Mouse (Mus musculus) gonadal fat pad, adult 2 months (tissue): ENCODE data around the gene Atg10. TPM values are rescaled to one million over a fixed set of nuclear protein-coding genes. Genes with fewer than 3 reads are reported as not detected.

ENCODE experiments used
- DNase-seq: peaks from one replicate; pipeline ENCODE4 v3.0.0-alpha.2; 2012; ENCODE audit warnings: low read depth
- polyA plus RNA-seq: library from polyadenylated mRNA; depleted of rRNA; stranded (reverse); fragments of >200 nt; gene quantifications from 2 replicates; pipeline ENCODE4 v1.2.3, GENCODE M21; 2012

The Atg10 gene
- polyA plus RNA-seq, 1 experiment, result 4.7 TPM

GRCm38 (mm10) chr13:91118156-91118555 lies 105.6 kb downstream of the Atg10 start:
- DNase-seq, result no peak

GRCm38 (mm10) chr13:91114880-91115279 lies 108.9 kb downstream of the Atg10 start:
- no peak for DNase-seq

GRCm38 (mm10) chr13:91107308-91107946 lies 116.3 kb downstream of the Atg10 start:
- no peak for DNase-seq

- DNase-seq, result no peak
Observed at GRCm38 (mm10) chr13:91102238-91102637, 121.5 kb downstream of the Atg10 start.

GRCm38 (mm10) chr13:91100417-91100816 lies 123.4 kb downstream of the Atg10 start:
- no peak for DNase-seq

GRCm38 (mm10) chr13:91094851-91095250 lies 128.9 kb downstream of the Atg10 start:
- DNase-seq, result no peak

GRCm38 (mm10) chr13:91094196-91094595 lies 129.6 kb downstream of the Atg10 start:
- DNase-seq, result no peak

GRCm38 (mm10) chr13:91093610-91094009 lies 130.2 kb downstream of the Atg10 start:
- DNase-seq, result no peak

GRCm38 (mm10) chr13:91093162-91093561 lies 130.6 kb downstream of the Atg10 start:
- no peak for DNase-seq

- DNase-seq, result no peak
Observed at GRCm38 (mm10) chr13:91091731-91092190, 132.0 kb downstream of the Atg10 start.

- no peak for DNase-seq
Observed at GRCm38 (mm10) chr13:91090861-91091730, 132.7 kb downstream of the Atg10 start.

- DNase-seq, result no peak
Observed at GRCm38 (mm10) chr13:91086361-91086900, 137.3 kb downstream of the Atg10 start.

GRCm38 (mm10) chr13:91072351-91072750 lies 151.4 kb downstream of the Atg10 start:
- DNase-seq, result no peak

- no peak for DNase-seq
Observed at GRCm38 (mm10) chr13:91060871-91061270, 162.9 kb downstream of the Atg10 start.

- no peak for DNase-seq
Observed at GRCm38 (mm10) chr13:91048171-91048570, 175.6 kb downstream of the Atg10 start.

- no peak for DNase-seq
Observed at GRCm38 (mm10) chr13:91046851-91047250, 176.9 kb downstream of the Atg10 start.

GRCm38 (mm10) chr13:91041236-91041635 lies 182.5 kb downstream of the Atg10 start:
- DNase-seq, result peak; percentile 56

GRCm38 (mm10) chr13:91040421-91040820 lies 183.3 kb downstream of the Atg10 start:
- DNase-seq, result no peak

- DNase-seq, result no peak
Observed at GRCm38 (mm10) chr13:91039201-91039807, 184.5 kb downstream of the Atg10 start.

GRCm38 (mm10) chr13:91038636-91039035 lies 185.1 kb downstream of the Atg10 start:
- DNase-seq, result no peak

GRCm38 (mm10) chr13:91038034-91038433 lies 185.7 kb downstream of the Atg10 start:
- no peak for DNase-seq

- no peak for DNase-seq
Observed at GRCm38 (mm10) chr13:91037405-91037804, 186.4 kb downstream of the Atg10 start.
